Mouse (Mus musculus) CH12.LX (cell line): ENCODE data around the gene Tex14. TPM values are rescaled to one million over a fixed set of nuclear protein-coding genes. Genes with fewer than 3 reads are reported as not detected.

Source experiments
- DNase-seq: peaks from one replicate; pipeline ENCODE4 v3.0.0-alpha.2; 2013; ENCODE audit errors: extremely low read depth
- H3K27ac ChIP-seq: 2 replicates; pipeline ENCODE4 v1.5.1; 2012; ENCODE audit warnings: low read depth, mild to moderate bottlenecking, control low read depth, moderate library complexity; ENCODE audit not compliant: insufficient read depth
- H3K27me3 ChIP-seq: replicated peaks from 2 replicates; pipeline ENCODE3; 2012; ENCODE audit warnings: inconsistent platforms
- H3K36me3 ChIP-seq, 2 experiments: replicated peaks in 1 of 2; 2 replicates each; pipeline versions ENCODE3 to v1.6.1; 2012; ENCODE audit warnings: inconsistent platforms in 1 of 2, low read length in 1 of 2, mild to moderate bottlenecking in 1 of 2, mixed read lengths in 1 of 2, moderate library complexity in 1 of 2; ENCODE audit not compliant: control insufficient read depth in 1 of 2, insufficient read depth in 1 of 2
- H3K4me1 ChIP-seq, 2 experiments: 2 replicates each; pipeline ENCODE4 v1.6.1; 2012; ENCODE audit warnings: inconsistent platforms in 1 of 2, moderate library complexity in 1 of 2; ENCODE audit not compliant: insufficient read depth in 2 of 2, control insufficient read depth in 1 of 2
- H3K4me2 ChIP-seq: 2 replicates; pipeline ENCODE4 v1.6.1; 2012; ENCODE audit warnings: low read depth, mild to moderate bottlenecking, control low read depth; ENCODE audit not compliant: poor library complexity, insufficient read depth, severe bottlenecking
- H3K4me3 ChIP-seq, 3 experiments: fragments of 150-350 bp in 1 of 3; sonication (generic) in 1 of 3; replicated peaks in 1 of 3; 2 replicates each; pipeline versions ENCODE3 to v1.5.1; 2011 to 2012; ENCODE audit warnings: low read depth in 2 of 3, low read length in 2 of 3, mild to moderate bottlenecking in 2 of 3, moderate library complexity in 2 of 3, control low read depth in 1 of 3, improper control_type of control experiment in 1 of 3, inconsistent platforms in 1 of 3, mixed read lengths in 1 of 3; ENCODE audit not compliant: poor library complexity in 1 of 3
- H3K79me2 ChIP-seq: replicated peaks from 2 replicates; pipeline ENCODE4 v1.6.1; 2012; ENCODE audit warnings: mild to moderate bottlenecking, moderate library complexity; ENCODE audit not compliant: control insufficient read depth, poor library complexity, insufficient read depth, severe bottlenecking; ENCODE audit errors: extremely low read depth
- H3K9ac ChIP-seq: 2 replicates; pipeline ENCODE4 v1.6.1; 2012; ENCODE audit warnings: low read depth, mild to moderate bottlenecking, control low read depth, moderate library complexity; ENCODE audit not compliant: insufficient read depth
- H3K9me3 ChIP-seq: replicated peaks from 2 replicates; pipeline ENCODE3; 2012; ENCODE audit warnings: low read length, inconsistent platforms, mixed read lengths
- ETS1 ChIP-seq: conservative IDR thresholded peaks from 2 replicates; pipeline ENCODE4 v1.6.1; 2012; ENCODE audit warnings: low read depth, mild to moderate bottlenecking, inconsistent platforms, low read length, improper control_type of control experiment, moderate library complexity
- IRF4 ChIP-seq: IDR thresholded peaks from 2 replicates; pipeline ENCODE4 v1.6.1; 2014; ENCODE audit warnings: low read depth, mild to moderate bottlenecking, inconsistent platforms, low read length, improper control_type of control experiment
- JUND ChIP-seq: conservative IDR thresholded peaks from 2 replicates; pipeline ENCODE4 v1.6.1; 2011; ENCODE audit warnings: low read depth, low read length, improper control_type of control experiment
- MEF2A ChIP-seq: IDR thresholded peaks from 2 replicates; pipeline ENCODE4 v1.6.1; 2014; ENCODE audit warnings: low read depth, mild to moderate bottlenecking, inconsistent platforms, low read length, improper control_type of control experiment, borderline replicate concordance
- NELFE ChIP-seq: IDR thresholded peaks from 2 replicates; pipeline ENCODE4 v1.6.1; 2011; ENCODE audit warnings: low read depth, low read length, improper control_type of control experiment
- NRF1 ChIP-seq: IDR thresholded peaks from 2 replicates; pipeline ENCODE4 v1.6.1; 2014; ENCODE audit warnings: low read depth, mild to moderate bottlenecking, inconsistent platforms, low read length, improper control_type of control experiment, moderate library complexity
- POLR2A ChIP-seq: IDR thresholded peaks from 2 replicates; pipeline ENCODE4 v1.6.1; 2011; ENCODE audit warnings: low read depth, mild to moderate bottlenecking, improper control_type of control experiment, low read length
- SMC3 ChIP-seq: IDR thresholded peaks from 2 replicates; pipeline ENCODE4 v1.6.1; 2011; ENCODE audit warnings: low read depth, low read length, improper control_type of control experiment
- TCF12 ChIP-seq: IDR thresholded peaks from 2 replicates; pipeline ENCODE4 v1.6.1; 2014; ENCODE audit warnings: low read depth, mild to moderate bottlenecking, inconsistent platforms, low read length, improper control_type of control experiment
- USF2 ChIP-seq: conservative IDR thresholded peaks from 2 replicates; pipeline ENCODE4 v1.6.1; 2011; ENCODE audit warnings: low read depth, low read length, improper control_type of control experiment
- ZMIZ1 ChIP-seq: IDR thresholded peaks from 2 replicates; pipeline ENCODE4 v1.6.1; 2012; ENCODE audit warnings: low read depth, mild to moderate bottlenecking, inconsistent platforms, low read length, improper control_type of control experiment
- dilution Hi-C: fragments of 300-500 bp; cut with MboI; formaldehyde crosslinking; loops from 2 replicates; pipeline ENCODE4 v1.14.3; 2020; ENCODE audit warnings: low sequenced_read_pairs; ENCODE audit not compliant: extremely low pct_unique_long_range_greater_than_20kb, extremely low pct_ligation_motif_present
- in situ Hi-C: fragments of 300-500 bp; cut with MboI; formaldehyde crosslinking; loops from 3 replicates; pipeline ENCODE4 v1.14.3; 2019; ENCODE audit warnings: low sequenced_read_pairs, low pct_ligation_motif_present, low pct_unique_long_range_greater_than_20kb, mixed read lengths
- polyA plus RNA-seq: library from polyadenylated mRNA; unstranded; fragments of >175 nt; gene quantifications from 2 replicates; pipeline ENCODE4 v1.2.1, GENCODE M21; 2012; ENCODE audit warnings: low read depth; ENCODE audit not compliant: insufficient read length
- total RNA-seq, 2 experiments: library from RNA; depleted of rRNA; stranded (reverse); fragments of 300-350 nt in 1 of 2; fragments of >200 nt in 1 of 2; gene quantifications; 2 replicates each; pipeline ENCODE4 v1.2.3; 2012 to 2014

The Tex14 gene
- total and polyA plus RNA-seq, 3 experiments, result 1.3 to 2.1 (median 1.4) TPM

GRCm38 (mm10) chr11:87566501-87566900, 161.6 kb downstream of the Tex14 start, which contains the start of gene Gm11492:
Gm11492 (plus strand) TSS chr11:87566653.
- Histone ChIP-seq H3K27me3 (peaks cover 37% of the 10 kb centered on the region), H3K4me2 (no peak within 1 kb of the TSS), H3K4me1 (no peaks in the 10 kb centered on the region), H3K27ac (no peak within 1 kb of the TSS), H3K9me3 (peaks cover 4% of the 10 kb centered on the region), H3K9ac (no peak within 1 kb of the TSS), H3K4me3 (no peak within 1 kb of the TSS), H3K79me2 (no peaks in the 10 kb centered on the region), H3K36me3 (no peaks in the 10 kb centered on the region)
- dilution Hi-C loops, result no loop called here
- in situ Hi-C loops, result no loop called here
- no peak for TF ChIP-seq ETS1
- TF ChIP-seq IRF4, result no peak
- no peak for TF ChIP-seq POLR2A
- no peak for DNase-seq

DNA sequence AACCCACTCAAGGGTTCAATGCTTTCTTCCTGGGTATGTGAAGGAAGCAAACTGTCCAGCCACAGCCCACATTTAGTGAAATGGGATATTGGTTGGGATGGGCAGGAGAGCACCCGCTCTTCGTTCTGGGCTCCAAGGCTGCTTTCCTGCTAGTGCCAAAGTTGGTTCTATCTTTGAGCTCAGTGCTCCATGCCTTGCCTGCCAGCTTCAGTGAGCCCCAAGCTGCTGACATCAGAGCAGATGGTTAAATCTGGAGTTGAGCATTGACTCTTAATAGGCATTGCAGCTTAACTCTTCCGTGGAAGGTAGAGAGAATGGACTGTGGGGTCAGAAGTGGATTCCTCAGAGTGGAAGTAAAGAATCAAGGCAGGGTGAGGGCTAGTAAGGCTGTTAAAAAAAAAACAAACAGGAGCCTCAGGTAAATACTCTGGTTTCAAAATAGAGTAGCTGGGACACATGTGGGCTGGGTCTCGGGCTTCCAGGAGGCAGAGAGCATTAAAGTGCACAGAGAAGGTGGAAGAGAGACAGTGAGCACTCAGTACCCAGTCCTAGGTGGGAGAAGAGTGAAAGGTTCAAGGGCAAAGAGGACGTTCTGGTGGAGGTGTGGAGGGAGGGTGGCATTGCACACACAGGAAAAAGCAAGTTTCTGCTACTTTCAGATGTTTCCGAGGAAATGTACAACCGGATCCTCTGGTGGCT, 163.5 kb downstream of the Tex14 start, which contains the start of gene Sept4:
TSS of gene Sept4 (plus strand) at position 649 of the 699 bp plus-strand sequence.
- Histone ChIP-seq H3K79me2 (no peaks in the 10 kb centered on the region), H3K9ac (no peak within 1 kb of the TSS), H3K27me3 (peaks cover 52% of the 10 kb centered on the region), H3K36me3 (no peaks in the 10 kb centered on the region), H3K4me3 (no peak within 1 kb of the TSS), H3K9me3 (peaks cover 4% of the 10 kb centered on the region), H3K27ac (no peak within 1 kb of the TSS), H3K4me2 (no peak within 1 kb of the TSS), H3K4me1 (no peaks in the 10 kb centered on the region)
- dilution Hi-C loops (no loop called here), in situ Hi-C loops (no loop called here)
- DNase-seq, result no peak
- TF ChIP-seq SMC3 (no peak), USF2 (no peak), NRF1 (no peak), JUND (no peak), MEF2A (no peak)

DNA sequence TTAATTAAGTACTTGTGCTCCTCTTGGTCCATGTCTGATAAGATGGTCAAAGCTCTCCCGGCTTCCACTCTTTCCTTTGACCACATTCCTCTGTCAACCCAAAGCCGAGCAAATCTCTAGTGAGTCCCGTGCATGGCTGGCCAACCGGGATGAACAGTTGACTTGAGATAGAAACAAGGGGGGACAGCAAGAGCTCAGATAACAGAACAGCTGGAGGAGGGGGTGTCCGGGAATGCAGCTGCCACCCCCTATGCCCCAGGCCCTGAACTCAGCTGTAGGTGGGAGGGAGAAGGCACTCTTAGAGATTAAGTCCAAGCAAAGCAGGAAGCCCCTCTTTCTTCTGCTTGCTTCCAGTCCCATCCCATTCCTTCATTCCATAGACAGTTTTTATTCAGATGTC, 165.9 kb downstream of the Tex14 start:
- H3K27ac ChIP-seq, result no peak overlapping the region
- H3K4me2 ChIP-seq, result no peak overlapping the region
- DNase-seq, result no peak
- H3K9me3 ChIP-seq, result peaks cover 4% of the 10 kb centered on the region
- no peaks in the 10 kb centered on the region for H3K79me2 ChIP-seq
- dilution Hi-C loops, result no loop called here
- H3K4me3 ChIP-seq, result no peak overlapping the region
- peaks cover 12 to 21% of the 10 kb centered on the region in 2 experiments for H3K4me1 ChIP-seq
- H3K36me3 ChIP-seq, result no peaks in the 10 kb centered on the region
- in situ Hi-C loops, result no loop called here
- H3K27me3 ChIP-seq, result peaks cover 54% of the 10 kb centered on the region
- H3K9ac ChIP-seq, result no peak overlapping the region
- TF ChIP-seq TCF12, result no peak
- no peak for TF ChIP-seq ZMIZ1
- no peak for TF ChIP-seq NELFE
